Mouse (Mus musculus) testis, adult 2 months (tissue): ENCODE results near the gene Lrp1.

Source experiments
- CTCF ChIP-seq: fragments of 200-500 bp; IDR thresholded peaks from 2 replicates; pipeline ENCODE4 v1.5.1; 2012; ENCODE audit warnings: low read depth, mild to moderate bottlenecking, inconsistent platforms, low read length, moderate library complexity; ENCODE audit not compliant: control insufficient read depth, insufficient read depth, insufficient replicate concordance
- POLR2A ChIP-seq: fragments of 200-500 bp; IDR thresholded peaks from 2 replicates; pipeline ENCODE4 v1.6.1; 2012; ENCODE audit warnings: low read depth, mild to moderate bottlenecking, inconsistent platforms, low read length, moderate library complexity; ENCODE audit not compliant: control insufficient read depth

- peak; percentile 84; the same call in 1 of the 2 replicates for TF ChIP-seq CTCF
- no peak for TF ChIP-seq POLR2A
Measured at GRCm38 (mm10) chr10:127641861-127642771, 21.2 kb upstream of the Lrp1 start.
